Mouse (Mus musculus) cerebellum, adult 11 months (tissue): Measurements from ENCODE around the gene Prpf19.

Source experiments
- DNase-seq: peaks from one replicate; pipeline ENCODE4 v3.0.0; 2022

The Prpf19 gene

GRCm38 (mm10) chr19:10895016-10895528 is at the start of gene Prpf19:
TSS of gene Prpf19 (plus strand) at chr19:10895231.
- peak; percentile 97 for DNase-seq

DNA sequence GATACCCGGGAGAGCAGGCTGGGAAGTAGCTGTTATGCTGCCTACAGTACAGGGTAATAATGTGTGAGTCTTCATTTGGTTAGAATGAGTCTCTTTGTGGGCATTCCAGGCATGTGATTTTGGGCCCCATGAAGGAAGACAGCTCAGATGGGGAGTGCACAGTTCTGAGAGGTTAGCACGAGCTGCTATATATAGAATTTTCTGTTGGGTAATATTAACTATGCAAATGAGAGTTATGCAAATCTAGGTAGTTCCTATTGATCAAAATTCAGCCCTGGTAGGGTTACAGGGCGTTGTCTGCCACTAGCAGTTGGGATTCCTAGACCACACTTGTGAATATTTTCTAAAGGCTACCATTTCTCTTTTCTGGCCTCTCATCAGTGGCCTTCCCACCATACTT is 49.6 kb upstream of the Prpf19 start:
- no peak for DNase-seq

- DNase-seq, result no peak
These were observed 48.9 kb upstream of the Prpf19 start for GRCm38 (mm10) chr19:10846150-10846549.

DNA sequence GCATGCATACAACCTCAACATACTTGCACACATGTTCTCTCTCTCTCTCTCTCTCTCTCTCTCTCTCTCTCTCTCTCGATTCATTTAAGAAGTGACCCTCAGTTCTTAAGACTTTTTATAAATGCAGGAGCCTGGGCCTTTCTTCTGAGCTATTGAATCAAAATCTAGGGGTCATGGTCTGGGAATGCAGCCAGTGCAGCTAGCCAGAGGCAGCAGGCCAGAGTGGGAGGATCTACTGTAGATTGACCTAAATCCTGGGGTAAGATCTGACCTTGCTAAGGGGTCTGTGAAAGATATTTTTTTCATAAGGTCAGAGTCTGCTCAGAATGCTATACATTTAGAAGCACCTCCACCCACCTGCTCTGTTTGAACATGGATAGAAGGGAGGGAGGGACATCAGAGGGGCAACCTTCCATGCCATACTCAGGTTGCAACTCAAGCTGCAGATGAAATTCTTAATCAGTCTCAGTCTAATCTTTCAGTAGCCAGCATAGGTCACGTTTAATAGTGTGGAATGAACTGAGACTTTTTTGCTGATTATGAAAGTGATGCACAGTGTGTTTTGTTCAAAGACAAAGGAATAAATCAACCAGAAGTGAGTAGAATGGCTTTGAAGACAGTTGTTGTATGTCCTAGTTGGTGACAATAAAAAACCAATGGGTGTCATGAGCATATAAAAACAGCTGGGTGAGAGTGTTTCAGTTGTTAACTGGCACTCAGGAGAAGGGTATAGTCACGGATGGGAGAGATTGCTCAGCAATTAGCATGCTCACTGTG is 47.5 kb upstream of the Prpf19 start:
- no peak for DNase-seq

- no peak for DNase-seq
These were observed 39.6 kb upstream of the Prpf19 start for GRCm38 (mm10) chr19:10855422-10855821.

GRCm38 (mm10) chr19:10856520-10856919 is 38.5 kb upstream of the Prpf19 start:
- no peak for DNase-seq

DNA sequence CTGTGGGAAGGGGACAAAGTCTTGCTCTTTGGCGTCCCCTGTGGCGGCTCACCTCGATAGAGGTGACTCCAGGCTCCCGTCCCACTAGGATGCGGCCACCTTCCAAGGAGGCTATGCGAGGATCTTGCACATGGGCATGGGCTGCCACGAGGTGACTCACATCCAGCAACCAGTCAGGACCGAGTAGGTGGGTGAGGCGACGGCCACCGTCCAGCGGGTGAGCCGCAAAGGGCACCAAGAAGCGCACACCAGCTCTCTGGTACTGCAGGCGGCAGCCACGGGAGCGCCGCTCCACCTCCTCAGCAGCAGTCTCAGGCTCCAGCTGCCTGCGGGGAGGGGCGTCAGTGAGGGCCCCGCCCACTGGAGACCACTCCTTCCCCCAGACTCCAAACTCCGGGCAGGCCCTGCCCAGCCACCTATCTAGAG is 34.9 kb upstream of the Prpf19 start:
- DNase-seq, result no peak

- DNase-seq, result peak; percentile 65
These were observed 28.7 kb upstream of the Prpf19 start for GRCm38 (mm10) chr19:10866351-10866750.

GRCm38 (mm10) chr19:10867946-10868622 is 26.9 kb upstream of the Prpf19 start:
- no peak for DNase-seq

DNA sequence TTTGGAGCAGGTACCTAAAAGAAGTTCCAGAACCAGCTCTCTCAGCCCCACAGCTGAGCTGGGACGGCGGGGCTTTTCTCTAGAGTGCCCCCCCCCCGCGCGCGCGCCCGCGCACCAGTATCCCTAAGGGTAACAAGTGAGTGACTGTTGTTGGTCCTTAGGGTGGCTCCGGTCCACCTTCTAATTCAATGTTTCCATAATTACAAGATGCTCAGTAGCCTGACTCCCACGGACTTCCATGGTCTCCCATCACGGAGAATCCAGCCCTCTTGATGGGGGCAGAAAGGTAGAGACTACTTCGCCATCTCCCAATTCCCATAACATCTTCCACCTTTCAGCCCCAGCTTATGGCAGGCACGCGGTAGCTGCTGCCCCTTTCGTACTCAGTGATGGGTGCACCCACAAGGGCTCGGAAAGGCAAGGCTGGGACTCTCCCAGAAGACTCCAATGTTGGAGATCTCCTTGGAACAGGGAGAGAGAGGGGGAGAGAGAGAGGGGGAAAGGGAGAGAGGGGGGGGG is 26.3 kb upstream of the Prpf19 start:
- peak; percentile 45 for DNase-seq

DNA sequence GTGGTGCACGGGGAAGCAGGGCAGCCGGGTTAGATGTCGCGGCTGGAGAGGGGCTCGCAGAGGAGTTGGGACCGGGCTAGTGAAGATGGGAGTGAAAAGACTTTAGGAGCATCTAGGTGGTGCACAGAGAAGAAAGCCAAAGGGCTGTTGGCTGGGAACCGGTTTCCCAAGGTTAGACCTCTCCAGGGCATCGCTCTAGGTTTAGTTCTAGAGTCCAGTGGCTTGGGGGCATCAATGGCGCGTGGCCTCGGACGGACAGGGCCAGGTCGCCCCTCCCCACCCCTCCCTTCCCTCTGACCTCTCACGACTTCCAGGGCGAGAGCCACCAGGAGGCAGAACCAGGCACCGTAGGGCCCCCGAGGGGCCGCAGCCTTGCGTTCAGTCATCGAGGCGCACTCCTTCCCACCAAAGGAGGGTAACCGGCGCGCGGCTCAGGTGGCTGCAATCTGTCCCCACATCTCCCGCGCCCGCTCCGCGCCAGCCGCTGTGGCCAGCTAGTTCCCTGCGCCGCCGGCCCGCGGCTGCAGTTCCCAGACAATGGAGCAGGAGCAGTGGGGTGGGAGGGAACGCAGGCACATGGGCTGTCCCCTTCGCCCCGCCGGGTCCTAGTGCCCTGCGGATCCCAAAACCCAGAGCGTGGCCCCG is 25.7 kb upstream of the Prpf19 start:
- peak; percentile 88 for DNase-seq

- DNase-seq, result peak; percentile 62
These were observed 25.0 kb upstream of the Prpf19 start, which contains the start of gene Tmem132a for GRCm38 (mm10) chr19:10869886-10870527. TSS of gene Tmem132a (minus strand) at chr19:10869940.

DNA sequence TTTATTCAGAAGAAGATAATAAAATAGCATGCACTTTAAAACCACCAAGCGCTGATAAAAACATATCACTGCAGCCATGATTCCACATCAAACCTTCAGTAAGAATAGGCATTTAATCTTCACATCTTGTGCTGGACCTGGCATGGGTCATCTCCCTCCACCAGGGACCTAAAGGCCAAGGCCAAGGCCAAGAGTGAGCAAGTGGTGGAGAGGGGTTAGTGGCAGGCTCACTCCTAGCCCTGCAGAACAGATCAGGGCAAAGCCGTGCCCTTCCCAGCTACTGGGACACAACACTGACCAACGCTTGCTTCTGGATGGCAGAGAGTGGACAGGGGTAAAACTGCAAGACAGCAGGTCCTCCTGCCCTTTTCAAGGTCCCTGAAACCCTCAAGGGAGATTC is 24.4 kb upstream of the Prpf19 start:
- no peak for DNase-seq

- peak; percentile 48 for DNase-seq
These were observed 23.6 kb upstream of the Prpf19 start for GRCm38 (mm10) chr19:10871328-10871961.

- peak; percentile 65 for DNase-seq
These were observed 16.7 kb upstream of the Prpf19 start for GRCm38 (mm10) chr19:10878201-10878837.

DNA sequence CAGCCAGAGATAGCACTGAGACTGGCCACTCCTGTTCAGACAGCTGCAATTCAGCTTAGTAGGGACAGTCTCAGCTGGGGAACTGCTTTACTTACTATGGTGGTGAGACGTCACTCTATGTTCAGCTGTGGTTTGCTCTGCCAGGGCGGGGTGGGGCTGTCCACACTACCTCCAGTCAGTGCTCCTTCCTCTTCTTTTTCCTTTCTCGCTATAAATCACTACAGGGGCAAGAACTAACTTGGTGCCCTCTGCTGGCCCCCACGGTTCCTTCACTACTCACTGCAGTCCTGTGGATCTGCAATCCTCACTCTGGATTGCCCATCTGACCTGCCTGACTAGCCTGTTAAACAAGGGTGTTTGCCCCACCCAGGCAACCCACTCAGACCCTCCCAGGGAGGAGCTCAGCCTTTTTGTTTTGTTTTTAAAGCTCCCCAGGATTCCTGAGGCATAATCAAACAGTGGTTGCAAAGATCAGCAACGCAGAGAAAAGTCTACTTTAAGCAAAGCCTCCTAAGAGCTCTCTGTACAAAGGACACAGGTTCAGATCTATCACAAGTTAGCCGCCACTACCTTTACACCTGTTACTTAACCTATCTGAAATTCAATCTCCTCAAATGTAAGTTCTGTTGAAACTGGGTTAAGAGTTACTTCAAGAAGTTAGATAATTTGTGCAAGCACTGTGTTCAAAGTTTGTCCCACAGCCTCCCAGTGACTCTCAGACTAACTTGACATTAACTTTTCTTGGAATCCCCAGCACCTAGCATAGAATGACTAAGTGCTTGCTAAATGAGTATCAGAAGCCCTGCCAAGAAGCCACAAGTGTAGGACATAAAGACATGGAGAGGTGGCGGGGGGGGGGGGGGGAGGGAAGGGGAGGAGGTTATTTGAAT is 14.7 kb upstream of the Prpf19 start:
- peak; percentile 64 for DNase-seq

DNA sequence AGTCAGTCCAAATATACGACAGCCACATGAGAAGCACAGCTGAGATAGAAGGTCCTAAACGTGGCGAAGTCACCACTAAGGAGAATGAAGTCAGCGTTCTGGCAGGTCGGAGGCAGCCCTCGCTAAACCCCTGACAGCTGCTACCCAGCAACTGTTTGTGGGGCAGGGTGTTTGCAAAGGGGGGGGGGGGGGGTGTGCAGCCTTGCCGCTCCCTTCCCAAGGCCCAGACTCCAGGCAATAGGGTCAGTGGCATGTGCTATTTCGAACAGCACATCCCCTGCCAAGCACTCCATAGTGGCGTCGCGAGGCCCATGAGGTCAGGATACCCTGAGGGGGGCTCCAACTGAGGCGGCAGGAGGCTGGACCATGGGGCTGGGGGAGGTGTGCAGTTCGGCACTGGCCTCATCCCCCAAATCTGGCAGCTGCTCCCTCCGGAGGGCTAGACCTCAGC is 14.0 kb upstream of the Prpf19 start:
- DNase-seq, result no peak

GRCm38 (mm10) chr19:10881426-10882154 is 13.4 kb upstream of the Prpf19 start, which contains the start of gene Tmem109:
TSS of gene Tmem109 (minus strand) at chr19:10882001.
- peak; percentile 94 for DNase-seq

DNA sequence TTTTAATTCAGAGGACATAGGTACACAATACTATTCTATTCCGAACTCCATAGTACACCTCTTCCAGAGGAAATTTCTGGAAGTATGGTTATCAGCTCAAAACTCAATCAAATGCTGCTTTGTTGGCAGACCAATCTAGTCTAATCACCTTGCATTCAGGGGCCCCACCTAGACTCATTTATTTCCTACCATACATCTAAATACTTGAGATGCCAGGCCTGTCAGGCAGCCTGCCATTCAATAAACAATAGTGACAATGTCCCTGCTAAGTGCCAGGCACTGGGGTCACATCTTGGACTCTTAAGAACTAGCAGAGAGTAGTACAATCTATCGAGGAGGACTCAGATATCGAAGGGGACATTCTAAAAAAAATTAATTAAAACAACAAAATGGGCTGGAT is 2.8 kb upstream of the Prpf19 start:
- no peak for DNase-seq

DNA sequence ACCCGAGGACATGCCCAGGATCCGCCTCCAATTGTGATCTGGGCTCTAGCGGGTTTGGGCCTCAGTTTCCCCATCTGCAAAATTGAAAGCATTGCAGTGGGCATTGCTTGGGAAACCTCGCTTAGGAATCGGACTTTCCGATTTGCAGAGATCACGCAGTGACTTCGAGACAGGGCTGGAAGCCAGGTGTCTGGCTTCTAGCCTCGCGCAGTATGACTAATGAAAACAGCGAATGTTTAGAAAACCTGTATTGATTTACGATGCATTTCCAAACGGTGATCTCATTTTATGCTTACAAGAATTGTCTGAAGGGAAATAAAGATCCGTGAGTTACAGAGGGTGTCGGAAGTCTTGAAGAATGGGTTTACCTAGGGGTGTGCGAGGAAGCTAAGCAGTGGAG is 677 bp downstream of the Prpf19 start:
- DNase-seq, result no peak
